Mouse (Mus musculus) spleen, embryonic (tissue): ENCODE measurements around the gene Gipc1.

Source experiments
- CTCF ChIA-PET: fragments of 350-600 bp; sonication (Branson Sonifier 250); formaldehyde crosslinking; loops from one replicate; lab custom pipeline; 2022; lab: Charles Lee

Gipc1 gene

DNA sequence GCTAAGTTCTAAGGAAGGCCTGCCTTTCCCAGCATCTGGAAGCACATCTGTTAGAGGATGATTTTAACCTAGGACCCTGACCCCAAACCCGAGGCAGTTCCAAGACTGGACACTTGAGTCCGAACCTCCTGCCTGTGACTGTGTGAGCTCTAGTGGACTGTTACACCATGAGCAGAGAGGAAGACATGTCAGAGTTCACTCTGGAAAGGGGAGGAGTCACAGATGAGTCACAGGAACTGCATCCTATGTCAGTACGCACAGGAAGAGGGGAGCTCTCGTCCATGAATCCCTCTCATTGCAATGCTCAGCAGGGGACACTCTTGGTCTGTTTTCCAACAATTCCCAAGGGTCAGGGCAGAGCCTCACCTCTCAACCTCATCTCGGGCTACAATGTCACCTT, 20.5 kb downstream of the Gipc1 start:
- CTCF ChIA-PET: interaction anchor here (0.7 kb wide), 1 partner anchor 119 kb away, joined by 3 read pairs; no protein-coding TSS in a partner anchor

DNA sequence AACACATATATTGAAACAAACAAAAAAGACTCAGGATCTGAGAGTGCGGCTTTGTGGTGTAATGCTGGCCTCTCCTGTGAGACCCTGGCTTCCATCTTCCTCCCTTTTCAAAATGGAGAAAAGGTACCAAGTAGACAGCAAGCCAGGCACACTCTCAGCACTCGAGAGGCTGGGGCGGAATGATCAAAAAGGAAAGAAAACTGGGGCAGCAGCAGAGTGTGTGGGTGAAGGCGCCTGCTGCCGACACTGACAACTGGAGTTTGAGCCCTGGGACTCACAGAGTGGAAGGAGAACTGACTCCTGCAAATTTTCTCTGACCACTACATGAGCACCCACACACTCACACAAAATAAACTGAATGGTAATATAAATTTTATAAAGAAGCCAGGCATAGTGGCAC, 22.0 kb downstream of the Gipc1 start:
- CTCF ChIA-PET: no interaction called here

- CTCF ChIA-PET: no interaction called here
These were observed 27.4 kb downstream of the Gipc1 start for GRCm38 (mm10) chr8:83679866-83680265.

GRCm38 (mm10) chr8:83680603-83681002, 28.1 kb downstream of the Gipc1 start:
- CTCF ChIA-PET: no interaction called here

DNA sequence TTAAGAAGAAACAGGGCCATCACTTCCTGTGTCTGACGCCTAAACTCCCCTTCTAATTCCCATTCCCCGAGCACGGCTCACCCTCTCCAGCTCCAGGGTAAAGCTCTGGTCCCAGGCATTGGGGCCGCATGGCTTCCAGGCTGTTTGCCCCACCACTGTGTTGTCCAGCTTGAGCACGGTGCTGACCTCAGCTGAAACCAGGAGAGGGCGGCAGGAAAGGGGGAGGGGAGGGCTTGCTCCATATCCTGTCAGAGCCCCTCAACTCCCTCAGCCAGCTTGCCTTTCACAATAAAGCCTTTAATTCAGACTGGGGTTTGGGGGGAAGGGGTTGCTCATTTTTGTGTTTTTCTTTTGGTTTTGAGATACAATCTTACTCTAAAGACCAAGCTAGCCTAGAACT, 28.6 kb downstream of the Gipc1 start:
- CTCF ChIA-PET: no interaction called here

DNA sequence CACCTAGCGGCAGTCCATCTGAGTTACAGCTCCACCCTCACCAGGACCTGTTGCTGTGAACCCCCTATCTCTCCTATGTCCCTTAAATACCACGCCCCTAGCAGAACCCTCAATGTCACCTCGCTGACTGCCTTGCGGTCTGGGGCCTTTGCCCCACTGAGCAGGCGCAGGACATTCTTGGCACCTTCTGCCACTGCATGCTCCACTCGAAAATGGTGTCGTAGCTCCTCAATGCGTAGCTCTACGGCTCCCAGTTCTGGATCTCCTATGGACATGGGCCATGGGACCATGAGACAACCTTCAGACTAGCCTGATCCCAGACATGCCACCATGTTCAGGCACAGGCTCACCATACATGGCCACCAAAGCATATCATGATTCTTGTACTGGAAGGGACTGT, 32.0 kb downstream of the Gipc1 start:
- CTCF ChIA-PET: no interaction called here

- CTCF ChIA-PET: no interaction called here
These were observed 36.8 kb downstream of the Gipc1 start for GRCm38 (mm10) chr8:83689264-83689663.

GRCm38 (mm10) chr8:83693609-83694236, 41.2 kb downstream of the Gipc1 start:
- CTCF ChIA-PET: interaction anchor here (0.6 to 1.0 kb wide), 2 partner anchors 202 to 1816 kb away, joined by 3 to 4 read pairs; no protein-coding TSS in a partner anchor

DNA sequence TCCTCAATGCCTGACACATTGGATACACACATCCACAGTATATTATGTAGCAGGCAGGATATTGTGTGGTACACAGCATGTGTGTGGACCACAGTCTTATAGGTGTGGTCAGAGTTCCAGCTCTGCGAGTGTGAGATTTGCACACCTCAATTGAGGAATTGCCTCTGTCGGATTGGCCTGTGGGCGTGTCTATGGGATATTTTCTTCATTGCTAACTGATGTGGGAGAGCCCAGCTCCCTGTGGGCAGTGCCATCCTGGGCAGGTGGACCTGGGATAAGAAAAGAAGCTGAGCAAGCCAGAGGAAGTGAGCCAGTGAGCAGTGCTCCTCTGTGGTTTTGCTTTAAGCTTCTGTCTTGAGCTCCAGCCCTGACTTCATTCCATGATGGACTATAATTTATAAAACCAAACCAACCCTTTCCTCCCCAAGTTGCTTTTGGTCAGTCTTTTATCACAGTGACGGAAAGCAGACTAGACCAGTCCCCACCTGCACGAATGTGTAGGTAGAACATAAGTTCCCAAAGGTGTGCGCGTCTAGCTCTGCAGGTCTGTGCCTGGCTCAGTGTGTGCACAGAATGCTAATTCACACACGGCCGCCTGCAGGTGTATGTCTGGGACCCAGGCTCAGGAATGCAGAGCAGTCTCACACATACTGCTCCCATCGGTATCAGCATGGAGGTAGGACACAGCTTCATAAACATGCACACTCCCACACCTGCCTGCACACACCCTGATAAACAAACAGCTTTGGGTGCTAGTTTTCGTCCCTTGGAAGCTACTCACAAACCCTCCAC, 42.1 kb downstream of the Gipc1 start:
- CTCF ChIA-PET: interaction anchor here (0.6 to 1.0 kb wide), 3 partner anchors 32 to 1815 kb away, joined by 3 to 5 read pairs (median 4); no protein-coding TSS in a partner anchor

DNA sequence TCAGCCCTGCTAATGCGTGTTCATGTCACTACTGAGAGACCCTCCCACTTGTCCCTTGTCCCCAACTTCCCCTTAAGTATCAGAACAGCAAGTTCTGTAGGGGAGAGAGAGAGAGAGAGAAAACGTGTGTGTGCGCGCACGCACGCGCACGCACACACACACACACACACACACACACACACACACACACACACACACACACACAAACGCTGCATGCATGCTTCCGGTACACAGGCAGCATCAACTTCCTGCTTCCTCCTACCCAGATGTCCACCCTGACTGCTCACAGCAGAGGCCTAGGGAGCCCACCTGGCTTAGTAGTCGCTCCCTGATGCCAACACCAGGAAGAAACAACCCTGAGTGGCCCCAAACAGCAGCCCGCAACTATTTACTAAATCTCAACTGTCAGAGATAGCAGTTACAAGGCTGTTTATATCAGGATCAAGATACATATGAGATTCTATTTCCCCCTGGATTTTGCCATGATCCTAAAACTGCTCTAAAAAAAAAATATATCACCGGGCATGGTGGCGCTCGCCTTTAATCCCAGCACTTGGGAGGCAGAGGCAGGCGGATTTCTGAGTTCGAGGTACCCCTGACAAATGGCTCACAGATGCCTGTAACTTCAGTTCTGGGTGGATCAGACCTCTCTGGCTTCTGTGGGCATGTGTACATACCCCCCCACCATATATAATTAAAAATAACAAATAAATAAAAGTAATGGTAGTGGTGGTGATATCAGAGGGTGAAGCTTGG, 43.1 kb downstream of the Gipc1 start:
- CTCF ChIA-PET: interaction anchor here (0.7 kb wide), 1 partner anchor 33 kb away, joined by 5 read pairs; no protein-coding TSS in a partner anchor

DNA sequence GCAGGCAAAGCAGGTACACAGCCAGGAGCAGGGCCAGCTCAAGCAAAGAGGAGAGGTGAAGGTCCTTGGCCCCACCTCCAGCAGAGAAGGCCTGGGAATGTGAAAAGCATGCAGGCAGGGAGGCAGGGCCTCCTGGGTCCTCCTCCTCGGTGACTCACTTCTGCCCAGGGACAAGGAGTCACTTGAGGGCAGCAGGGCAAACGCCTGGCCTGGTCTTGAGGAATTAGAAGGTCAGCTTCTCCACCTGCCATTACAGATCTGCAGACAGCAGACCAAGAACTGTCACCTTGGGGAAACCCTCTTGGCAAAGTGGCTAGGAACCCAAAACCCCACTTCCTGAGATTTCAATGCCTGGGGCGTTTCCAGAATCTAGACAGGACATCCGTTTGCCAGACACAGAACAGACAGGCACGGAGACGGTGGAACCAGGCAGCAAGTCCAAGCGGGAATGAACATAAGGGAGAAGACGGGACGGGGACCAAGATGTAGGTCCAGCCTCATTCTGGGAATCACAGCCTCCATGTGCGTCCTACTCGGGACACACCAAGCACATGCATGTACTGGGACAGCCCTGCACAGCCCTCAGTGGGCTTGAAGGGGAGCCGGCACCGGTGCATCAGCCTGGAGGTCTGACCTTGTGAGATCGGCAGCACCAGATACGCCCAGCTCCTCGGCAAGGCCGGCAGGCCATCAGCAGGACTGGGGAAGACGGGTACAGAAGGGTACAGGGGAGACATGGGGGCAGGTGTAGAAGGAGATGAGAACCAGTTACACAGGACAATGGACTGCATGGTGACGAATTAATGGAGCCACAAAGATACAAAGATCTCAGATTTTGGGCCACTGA, 45.1 kb downstream of the Gipc1 start:
- CTCF ChIA-PET: interaction anchor here (0.5 to 1.5 kb wide), 4 partner anchors 44 to 368 kb away, joined by 3 to 9 read pairs (median 4); no protein-coding TSS in a partner anchor

DNA sequence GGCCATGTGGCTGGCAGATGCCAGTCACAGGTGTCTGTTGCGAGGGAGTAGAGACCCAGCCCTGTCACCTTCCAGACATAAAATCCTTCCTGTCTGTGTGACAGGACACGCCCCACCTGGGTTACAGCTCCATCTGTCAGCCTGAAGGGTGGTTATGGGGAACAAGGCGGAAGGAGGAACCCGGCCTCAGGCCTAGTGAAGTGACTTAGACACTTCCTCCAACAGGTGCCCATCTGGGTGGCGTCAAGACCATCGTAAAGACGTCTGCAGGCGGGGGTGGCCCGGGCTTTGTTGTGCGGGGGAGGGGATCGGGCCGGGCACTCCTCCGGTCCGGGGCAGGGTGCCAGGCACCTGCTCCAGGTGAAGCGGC, 45.8 kb downstream of the Gipc1 start:
- CTCF ChIA-PET: no interaction called here

DNA sequence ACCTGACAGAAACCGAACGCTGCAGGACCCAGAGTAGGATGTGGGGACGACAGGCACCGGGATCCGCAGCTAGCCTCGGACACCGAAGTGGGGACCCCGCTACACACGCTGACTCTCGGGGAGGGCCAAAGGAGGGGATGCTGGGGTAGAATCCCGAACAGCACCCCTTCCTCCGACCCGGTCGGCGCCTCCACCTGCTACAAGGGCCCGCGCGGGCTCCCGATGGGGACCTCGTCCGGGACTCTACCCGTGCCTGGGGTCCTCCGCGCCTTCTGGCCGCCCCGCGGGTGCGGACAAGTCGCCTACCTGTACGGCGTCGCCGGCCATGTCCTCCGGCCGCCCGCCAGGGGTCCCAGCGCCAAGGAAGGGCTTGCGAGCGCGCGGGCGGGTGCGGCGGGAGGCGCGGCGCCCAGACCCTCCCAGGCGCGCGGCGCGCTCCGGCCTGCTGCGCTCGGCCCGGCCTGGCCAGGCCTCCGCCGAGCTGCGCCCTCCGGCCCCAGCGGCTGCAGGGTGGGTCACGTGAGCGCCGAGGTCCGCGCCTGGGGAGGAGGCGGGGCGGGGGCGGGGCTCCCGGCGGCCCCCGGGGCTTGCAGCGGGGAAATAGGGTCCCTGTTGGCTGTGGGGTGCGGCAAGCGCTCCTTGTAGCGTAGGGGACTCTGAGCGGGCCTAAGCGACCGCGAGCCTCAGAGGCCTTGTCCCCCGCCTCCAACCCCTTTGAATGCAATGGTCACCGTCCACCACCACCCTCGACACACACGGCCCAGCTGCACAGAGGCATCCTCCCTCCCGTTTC, 46.4 kb downstream of the Gipc1 start, which contains the start of gene Pkn1:
Gene Pkn1 (minus strand): TSS at position 519 of the 793 bp plus-strand sequence.
- CTCF ChIA-PET: interaction anchor here (0.6 kb wide), 1 partner anchor 11 kb away, joined by 3 read pairs; no protein-coding TSS in a partner anchor

- CTCF ChIA-PET: interaction anchor here (0.6 kb wide), 1 partner anchor 11 kb away, joined by 3 read pairs; no protein-coding TSS in a partner anchor
These were observed 47.1 kb downstream of the Gipc1 start for GRCm38 (mm10) chr8:83699566-83699965.

GRCm38 (mm10) chr8:83700423-83701085, 48.1 kb downstream of the Gipc1 start:
- CTCF ChIA-PET: no interaction called here

DNA sequence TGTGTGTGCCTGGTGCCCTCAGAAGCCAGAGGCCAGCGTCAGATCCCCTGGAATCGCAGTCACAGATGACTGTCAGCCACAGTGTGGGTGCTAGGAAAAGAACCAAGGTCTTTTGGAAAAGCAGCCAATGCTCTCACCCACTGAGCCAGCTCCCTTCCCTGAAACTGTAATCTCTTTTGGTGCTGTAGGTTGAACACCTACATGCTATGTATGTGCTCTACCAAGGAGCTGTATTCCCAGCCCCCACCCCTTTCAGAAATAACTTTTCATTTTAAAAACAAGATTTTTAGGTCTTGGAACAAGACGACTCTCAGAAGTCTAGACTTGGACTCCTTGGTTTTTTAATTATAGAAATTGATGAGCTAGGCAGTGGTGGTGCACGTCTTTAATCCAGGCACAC, 50.9 kb downstream of the Gipc1 start:
- CTCF ChIA-PET: no interaction called here

DNA sequence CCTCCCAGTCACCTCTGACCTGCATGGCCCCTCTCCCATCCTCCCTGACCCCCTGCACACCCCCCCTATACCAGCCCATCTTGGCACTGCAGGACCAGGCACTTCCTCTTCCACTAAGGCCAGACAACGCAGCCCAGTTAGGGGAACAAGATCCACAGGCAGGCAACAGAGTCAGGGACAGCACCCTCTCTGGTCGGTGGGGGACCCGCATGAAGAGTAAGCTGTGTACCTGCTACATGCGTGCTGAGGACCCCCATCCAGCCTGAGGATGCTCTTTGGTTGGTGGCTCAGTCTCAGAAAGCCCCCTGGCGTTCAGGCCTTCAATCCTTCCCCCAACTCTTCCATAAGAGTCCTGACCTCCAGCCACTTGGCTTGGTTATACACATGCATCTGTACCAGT, 53.9 kb downstream of the Gipc1 start:
- CTCF ChIA-PET: no interaction called here

- CTCF ChIA-PET: no interaction called here
These were observed 55.1 kb downstream of the Gipc1 start for GRCm38 (mm10) chr8:83707554-83707953.
